Mouse (Mus musculus) cerebellum, adult (tissue): Measurements from ENCODE around the gene Rbfox2.

ENCODE experiments used
- ATAC-seq: cut with Nextera tagmentation; 2 replicates; pipeline ENCODE4 v1.9.2; 2017; ENCODE audit warnings: mild to moderate bottlenecking, moderate library complexity, mixed read lengths; ENCODE audit not compliant: insufficient number of reproducible peaks, low FRiP score, low TSS enrichment

The Rbfox2 gene

GRCm38 (mm10) chr15:77153625-77154024 is 153.2 kb downstream of the Rbfox2 start:
- peak; percentile 70 for ATAC-seq

GRCm38 (mm10) chr15:77153088-77153546 is 153.7 kb downstream of the Rbfox2 start:
- no peak for ATAC-seq

GRCm38 (mm10) chr15:77152336-77153087 is 154.3 kb downstream of the Rbfox2 start:
- ATAC-seq, result no peak

- no peak for ATAC-seq
These were observed 155.0 kb downstream of the Rbfox2 start for GRCm38 (mm10) chr15:77151816-77152215.

- ATAC-seq, result no peak
These were observed 155.6 kb downstream of the Rbfox2 start for GRCm38 (mm10) chr15:77151178-77151577.

- no peak for ATAC-seq
These were observed 156.4 kb downstream of the Rbfox2 start for GRCm38 (mm10) chr15:77150424-77150841.

GRCm38 (mm10) chr15:77150000-77150399 is 156.8 kb downstream of the Rbfox2 start:
- no peak for ATAC-seq

- no peak for ATAC-seq
These were observed 157.3 kb downstream of the Rbfox2 start for GRCm38 (mm10) chr15:77149551-77149950.

GRCm38 (mm10) chr15:77146942-77147341 is 159.9 kb downstream of the Rbfox2 start:
- no peak for ATAC-seq

GRCm38 (mm10) chr15:77144960-77145359 is 161.8 kb downstream of the Rbfox2 start:
- ATAC-seq, result no peak

GRCm38 (mm10) chr15:77142787-77143186 is 164.0 kb downstream of the Rbfox2 start:
- ATAC-seq, result no peak

GRCm38 (mm10) chr15:77142352-77142751 is 164.5 kb downstream of the Rbfox2 start:
- no peak for ATAC-seq

- no peak for ATAC-seq
These were observed 165.1 kb downstream of the Rbfox2 start for GRCm38 (mm10) chr15:77141711-77142110.

GRCm38 (mm10) chr15:77138282-77138681 is 168.5 kb downstream of the Rbfox2 start:
- no peak for ATAC-seq

GRCm38 (mm10) chr15:77134483-77134882 is 172.3 kb downstream of the Rbfox2 start:
- no peak for ATAC-seq

GRCm38 (mm10) chr15:77129154-77129553 is 177.7 kb downstream of the Rbfox2 start:
- ATAC-seq, result no peak

GRCm38 (mm10) chr15:77127737-77128136 is 179.1 kb downstream of the Rbfox2 start:
- ATAC-seq, result no peak

- ATAC-seq, result no peak
These were observed 180.1 kb downstream of the Rbfox2 start for GRCm38 (mm10) chr15:77126674-77127073.

- ATAC-seq, result no peak
These were observed 182.3 kb downstream of the Rbfox2 start for GRCm38 (mm10) chr15:77124372-77125117.

- ATAC-seq, result no peak
These were observed 184.0 kb downstream of the Rbfox2 start for GRCm38 (mm10) chr15:77122824-77123223.

- no peak for ATAC-seq
These were observed 184.6 kb downstream of the Rbfox2 start for GRCm38 (mm10) chr15:77122208-77122607.
